Mouse (Mus musculus) neural tube, embryonic 15.5 days (tissue): Measurements from ENCODE around the gene Zmynd12. TPM values are rescaled to one million over a fixed set of nuclear protein-coding genes. Genes with fewer than 3 reads are reported as not detected.

Experiments
- ATAC-seq: fragments of 200-750 bp; cut with Nextera tagmentation; 2 replicates; pipeline ENCODE4 v1.8.0; 2017; ENCODE audit warnings: mild to moderate bottlenecking, moderate TSS enrichment, moderate library complexity; ENCODE audit not compliant: low FRiP score
- H3K27ac ChIP-seq: fragments of 300-500 bp; sonication (generic); replicated peaks from 2 replicates; pipeline ENCODE4 v1.5.1; 2015; ENCODE audit warnings: mild to moderate bottlenecking, inconsistent platforms
- H3K27me3 ChIP-seq: fragments of 300-500 bp; sonication (generic); replicated peaks from 2 replicates; pipeline ENCODE4 v1.6.1; 2015; ENCODE audit warnings: inconsistent platforms
- H3K36me3 ChIP-seq: fragments of 300-500 bp; sonication (generic); 2 replicates; pipeline ENCODE4 v1.6.1; 2015; ENCODE audit warnings: inconsistent platforms
- H3K4me1 ChIP-seq: fragments of 300-500 bp; sonication (generic); 2 replicates; pipeline ENCODE4 v1.6.1; 2015; ENCODE audit warnings: inconsistent platforms
- H3K4me2 ChIP-seq: fragments of 300-500 bp; sonication (generic); 2 replicates; pipeline ENCODE4 v1.6.1; 2015; ENCODE audit warnings: inconsistent platforms, mild to moderate bottlenecking, moderate library complexity
- H3K4me3 ChIP-seq: fragments of 300-500 bp; sonication (generic); replicated peaks from 2 replicates; pipeline ENCODE4 v1.5.1; 2015; ENCODE audit warnings: mild to moderate bottlenecking, inconsistent platforms
- H3K9ac ChIP-seq: fragments of 300-500 bp; sonication (generic); replicated peaks from 2 replicates; pipeline ENCODE4 v1.6.1; 2015; ENCODE audit warnings: mild to moderate bottlenecking, inconsistent platforms
- H3K9me3 ChIP-seq: fragments of 300-500 bp; sonication (generic); replicated peaks from 2 replicates; pipeline ENCODE4 v1.6.1; 2016; ENCODE audit warnings: inconsistent platforms
- WGBS: fragments of 180-500 bp; shearing (Covaris S2); methylation state at CpG from one replicate; pipeline ENCODE4 v1.1.7; 2015; ENCODE audit warnings: mixed read lengths; 5-methylcytosine and 5-hydroxymethylcytosine counted together
- polyA plus RNA-seq: library from polyadenylated mRNA; unstranded; fragments of >200 nt; fragmentation: Nextera tagmentation; extraction: Ambion mirVana; gene quantifications from 2 replicates; pipeline ENCODE4 v1.2.1, GENCODE M21; 2015

The Zmynd12 gene
- polyA plus RNA-seq, 1 experiment from 2014 or later: 0.44 TPM

DNA sequence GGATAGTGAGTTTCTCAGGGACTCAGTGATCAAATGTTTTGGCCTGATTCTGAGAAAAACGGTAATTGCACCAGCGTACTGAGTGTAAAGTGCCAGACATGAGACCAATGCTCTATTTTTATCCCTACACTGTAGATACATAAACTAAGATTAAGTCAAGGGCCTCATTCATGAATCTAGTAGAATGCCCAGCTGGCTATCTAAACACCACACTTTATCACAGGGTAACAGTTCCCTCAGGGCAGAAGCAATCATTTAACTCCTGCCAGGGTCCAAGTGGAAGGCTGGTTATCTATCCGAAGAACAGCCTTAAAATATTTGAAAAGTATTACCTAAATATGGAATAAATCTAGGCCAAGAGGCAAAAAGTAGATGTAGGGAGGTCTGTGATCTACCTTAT lies 4.7 kb upstream of the Zmynd12 start:
- Histone ChIP-seq H3K9ac (no peak overlapping the region), H3K36me3 (no peaks in the 10 kb centered on the region), H3K4me3 (no peak overlapping the region), H3K4me2 (no peak overlapping the region), H3K27me3 (no peaks in the 10 kb centered on the region), H3K27ac (no peak overlapping the region), H3K9me3 (no peaks in the 10 kb centered on the region), H3K4me1 (peaks cover 38% of the 10 kb centered on the region)
- 88% methylated on average over 3 of the region's 3 CpGs for WGBS
- no peak for ATAC-seq

DNA sequence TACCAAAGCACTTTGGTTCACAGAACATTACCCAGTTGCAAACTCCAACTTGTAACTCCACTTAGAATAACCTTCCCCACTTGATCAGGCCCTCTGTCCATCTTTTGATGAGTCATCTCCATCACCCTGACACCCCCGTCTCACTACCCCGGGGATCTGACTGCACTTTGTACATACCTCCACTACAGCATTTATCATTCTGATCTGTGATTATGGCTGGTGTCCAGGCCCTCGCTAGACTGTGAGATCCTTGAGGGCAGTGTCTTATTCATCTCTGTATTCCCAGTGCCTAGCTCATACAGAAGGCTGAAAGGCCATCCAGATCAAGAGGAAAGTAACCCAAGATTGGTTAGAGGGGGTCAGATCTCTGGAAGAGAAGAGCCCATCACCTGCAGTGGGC lies 1.4 kb upstream of the Zmynd12 start:
- no peaks in the 10 kb centered on the region for H3K9me3 ChIP-seq
- peak overlapping the region; percentile 93; the same call in 1 of the 2 replicates for H3K27ac ChIP-seq
- peak overlapping the region; percentile 76 for H3K4me2 ChIP-seq
- H3K4me1 ChIP-seq: peaks cover 25% of the 10 kb centered on the region
- peak overlapping the region; percentile 67 for H3K4me3 ChIP-seq
- no peaks in the 10 kb centered on the region for H3K27me3 ChIP-seq
- 57% methylated on average over 3 of the region's 3 CpGs for WGBS
- no peaks in the 10 kb centered on the region for H3K36me3 ChIP-seq
- H3K9ac ChIP-seq: peak overlapping the region; percentile 64
- no peak for ATAC-seq

DNA sequence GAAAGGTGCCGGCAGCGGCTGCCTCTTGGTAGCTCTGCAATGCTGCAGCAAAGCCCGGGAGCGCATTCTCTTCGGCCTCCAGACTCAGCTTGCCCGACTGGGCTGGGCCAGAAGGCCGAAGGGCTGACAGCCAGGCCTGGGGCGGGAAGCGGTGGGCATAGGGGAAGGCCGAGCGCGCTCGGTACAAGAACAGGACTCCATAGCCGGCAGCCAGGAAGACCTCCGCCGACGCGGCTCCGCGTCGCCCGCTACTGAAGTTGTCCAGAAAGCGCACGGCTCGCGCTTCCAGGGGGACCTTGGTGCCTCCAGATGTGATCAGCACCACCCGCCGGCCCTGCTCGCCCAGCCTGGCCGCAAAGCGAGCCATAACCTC lies 707 bp upstream of the Zmynd12 start:
- Histone ChIP-seq H3K27me3 (no peaks in the 10 kb centered on the region), H3K9ac (peak overlapping the region; percentile 64), H3K4me3 (peak overlapping the region; percentile 67), H3K4me1 (peaks cover 25% of the 10 kb centered on the region), H3K9me3 (no peaks in the 10 kb centered on the region), H3K4me2 (peak overlapping the region; percentile 76), H3K27ac (peak overlapping the region; percentile 93), H3K36me3 (no peaks in the 10 kb centered on the region)
- peak; percentile 76 for ATAC-seq
- WGBS: under 1% methylated on average over 31 of the region's 31 CpGs

DNA sequence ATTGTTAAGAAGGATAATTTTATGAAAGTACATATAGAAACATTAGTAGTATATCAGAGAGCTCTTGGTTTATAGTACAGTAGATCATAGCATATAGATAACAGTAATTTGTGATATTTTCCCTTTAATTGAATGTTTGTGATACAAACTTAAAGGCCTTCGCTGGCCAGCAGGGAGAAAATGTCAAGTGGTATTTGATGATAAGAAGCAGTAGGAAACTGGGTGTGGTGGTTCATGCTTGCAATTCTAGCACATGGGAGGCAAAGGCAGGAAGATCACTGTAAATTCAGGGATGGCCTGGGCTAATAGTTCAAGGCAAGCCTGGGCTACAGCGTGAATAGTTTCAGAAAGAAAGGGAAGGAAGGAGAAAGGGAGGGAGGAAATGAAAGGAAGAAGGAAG lies 2.5 kb downstream of the Zmynd12 start:
- no peaks in the 10 kb centered on the region for H3K9me3 ChIP-seq
- no peak overlapping the region for H3K4me2 ChIP-seq
- no peak overlapping the region for H3K9ac ChIP-seq
- no peak overlapping the region for H3K27ac ChIP-seq
- H3K4me1 ChIP-seq: peaks cover 25% of the 10 kb centered on the region
- 96% methylated on average over 2 of the region's 2 CpGs for WGBS
- ATAC-seq: no peak
- no peak overlapping the region for H3K4me3 ChIP-seq
- no peaks in the 10 kb centered on the region for H3K36me3 ChIP-seq
- no peaks in the 10 kb centered on the region for H3K27me3 ChIP-seq

- Histone ChIP-seq H3K4me1 (peaks cover 23% of the 10 kb centered on the region), H3K4me3 (no peak overlapping the region), H3K27ac (no peak overlapping the region), H3K36me3 (no peaks in the 10 kb centered on the region), H3K9ac (no peak overlapping the region), H3K9me3 (no peaks in the 10 kb centered on the region), H3K4me2 (no peak overlapping the region), H3K27me3 (no peaks in the 10 kb centered on the region)
- no peak for ATAC-seq
- whole genome bisulfite sequencing: 43% methylated on average over 2 of the region's 2 CpGs
Measured at GRCm38 (mm10) chr4:119425601-119426000, 3.0 kb downstream of the Zmynd12 start.

- Histone ChIP-seq H3K4me2 (no peak overlapping the region), H3K9ac (no peak overlapping the region), H3K9me3 (no peaks in the 10 kb centered on the region), H3K36me3 (no peaks in the 10 kb centered on the region), H3K4me3 (no peak overlapping the region), H3K27ac (no peak overlapping the region), H3K4me1 (peaks cover 10% of the 10 kb centered on the region), H3K27me3 (no peaks in the 10 kb centered on the region)
- ATAC-seq: no peak
- WGBS: 63% methylated on average over 2 of the region's 2 CpGs
Measured at GRCm38 (mm10) chr4:119427680-119428079, 5.1 kb downstream of the Zmynd12 start.

DNA sequence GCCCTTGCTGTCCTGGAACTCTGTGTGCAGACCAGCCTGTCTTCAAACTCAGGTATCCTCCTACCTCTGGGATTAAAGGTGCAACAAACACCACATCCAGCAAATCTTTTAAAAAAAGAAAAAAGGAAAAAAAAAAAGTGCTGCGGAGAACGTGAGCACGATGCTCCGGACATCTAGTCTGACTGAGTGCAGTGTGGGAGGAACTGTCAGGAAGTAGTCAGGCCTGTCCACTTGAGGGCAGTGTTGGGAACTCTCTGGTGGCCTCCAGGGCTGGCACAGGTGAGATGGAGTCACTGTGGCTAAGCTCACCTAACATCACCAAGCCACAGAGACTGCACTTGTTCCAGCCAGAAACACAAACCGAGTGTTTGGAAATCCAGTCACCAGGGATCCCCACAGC lies 8.1 kb downstream of the Zmynd12 start:
- Histone ChIP-seq H3K4me2 (no peak overlapping the region), H3K27ac (no peak overlapping the region), H3K9ac (no peak overlapping the region), H3K36me3 (no peaks in the 10 kb centered on the region), H3K27me3 (no peaks in the 10 kb centered on the region), H3K4me3 (no peak overlapping the region), H3K9me3 (no peaks in the 10 kb centered on the region), H3K4me1 (no peaks in the 10 kb centered on the region)
- ATAC-seq: no peak
- 35% methylated on average over 5 of the region's 5 CpGs for WGBS

- Histone ChIP-seq H3K4me2 (no peak overlapping the region), H3K4me3 (no peak overlapping the region), H3K9ac (no peak overlapping the region), H3K9me3 (no peaks in the 10 kb centered on the region), H3K27me3 (no peaks in the 10 kb centered on the region), H3K27ac (no peak overlapping the region), H3K36me3 (no peaks in the 10 kb centered on the region), H3K4me1 (no peaks in the 10 kb centered on the region)
- ATAC-seq: no peak
- 91% methylated on average over 2 of the region's 2 CpGs for WGBS
Measured at GRCm38 (mm10) chr4:119437936-119438335, 15.3 kb downstream of the Zmynd12 start.

DNA sequence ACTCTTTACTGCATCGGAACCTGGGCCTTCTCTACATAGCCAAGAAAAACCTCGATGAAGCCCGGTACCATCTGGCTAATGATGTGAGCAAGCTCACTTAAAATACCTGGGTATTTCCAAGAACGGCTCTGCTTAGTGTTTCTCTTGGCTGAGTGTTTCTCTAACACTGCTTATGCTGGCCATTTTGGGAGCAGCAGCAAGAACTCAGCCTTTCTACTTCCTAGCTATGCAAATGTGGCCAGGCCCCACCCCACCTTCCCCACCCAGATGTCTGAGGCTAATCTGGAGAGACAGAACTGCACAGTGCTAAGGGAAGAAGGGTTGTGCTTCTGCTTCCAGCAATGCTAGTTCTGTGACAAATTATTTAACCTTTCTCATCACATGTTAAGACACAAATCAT lies 19.2 kb downstream of the Zmynd12 start:
- no peaks in the 10 kb centered on the region for H3K27me3 ChIP-seq
- no peak overlapping the region for H3K9ac ChIP-seq
- no peak overlapping the region for H3K4me2 ChIP-seq
- H3K27ac ChIP-seq: no peak overlapping the region
- H3K4me1 ChIP-seq: no peaks in the 10 kb centered on the region
- no peaks in the 10 kb centered on the region for H3K36me3 ChIP-seq
- no peaks in the 10 kb centered on the region for H3K9me3 ChIP-seq
- ATAC-seq: no peak
- WGBS: 90% methylated on average over 4 of the region's 4 CpGs
- no peak overlapping the region for H3K4me3 ChIP-seq

- no peaks in the 10 kb centered on the region for H3K9me3 ChIP-seq
- H3K9ac ChIP-seq: no peak overlapping the region
- no peak overlapping the region for H3K27ac ChIP-seq
- WGBS: 53% methylated on average over 6 of the region's 6 CpGs
- no peaks in the 10 kb centered on the region for H3K36me3 ChIP-seq
- no peak for ATAC-seq
- H3K4me1 ChIP-seq: no peaks in the 10 kb centered on the region
- H3K27me3 ChIP-seq: no peaks in the 10 kb centered on the region
- H3K4me3 ChIP-seq: no peak overlapping the region
- no peak overlapping the region for H3K4me2 ChIP-seq
Measured at GRCm38 (mm10) chr4:119442539-119442938, 19.9 kb downstream of the Zmynd12 start.

GRCm38 (mm10) chr4:119447261-119447660 lies 24.6 kb downstream of the Zmynd12 start:
- Histone ChIP-seq H3K4me3 (no peak overlapping the region), H3K27me3 (no peaks in the 10 kb centered on the region), H3K4me2 (no peak overlapping the region), H3K36me3 (no peaks in the 10 kb centered on the region), H3K4me1 (no peaks in the 10 kb centered on the region), H3K27ac (no peak overlapping the region), H3K9ac (no peak overlapping the region), H3K9me3 (no peaks in the 10 kb centered on the region)
- ATAC-seq: no peak
- 91% methylated on average over 6 of the region's 6 CpGs for WGBS

GRCm38 (mm10) chr4:119447786-119448185 lies 25.2 kb downstream of the Zmynd12 start:
- H3K27ac ChIP-seq: no peak overlapping the region

DNA sequence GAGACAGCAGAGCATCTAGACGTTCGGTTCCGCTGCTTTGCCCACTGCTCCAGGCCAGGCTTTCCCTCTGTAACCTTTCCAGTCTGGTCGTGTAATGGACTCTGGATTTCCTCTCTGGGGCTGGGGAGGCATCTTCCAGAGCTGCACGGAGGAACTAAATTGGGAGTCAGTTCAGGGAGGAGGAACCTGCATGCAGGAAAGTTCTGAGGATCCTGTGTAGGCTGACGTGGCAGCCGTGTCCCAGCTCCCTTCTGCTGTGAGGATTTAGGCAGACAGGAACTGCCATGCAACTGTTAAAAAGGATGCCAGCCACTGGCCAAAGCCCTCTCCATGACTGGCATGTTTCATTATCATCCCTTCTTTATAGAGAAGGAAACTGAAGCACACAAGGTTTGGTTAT lies 27.8 kb downstream of the Zmynd12 start:
- Histone ChIP-seq H3K27ac (no peak overlapping the region), H3K4me2 (no peak overlapping the region), H3K9ac (no peak overlapping the region), H3K9me3 (no peaks in the 10 kb centered on the region), H3K4me1 (peaks cover 8% of the 10 kb centered on the region), H3K36me3 (no peaks in the 10 kb centered on the region), H3K27me3 (no peaks in the 10 kb centered on the region), H3K4me3 (no peak overlapping the region)
- 82% methylated on average over 7 of the region's 7 CpGs for WGBS
- ATAC-seq: no peak

More at GRCm38 (mm10) chr4:119447786-119448185, 25.2 kb downstream of the Zmynd12 start:
- H3K36me3 ChIP-seq: no peaks in the 10 kb centered on the region
- H3K4me1 ChIP-seq: no peaks in the 10 kb centered on the region
- no peak for ATAC-seq
- no peaks in the 10 kb centered on the region for H3K9me3 ChIP-seq
- no peak overlapping the region for H3K4me2 ChIP-seq
- no peak overlapping the region for H3K9ac ChIP-seq
- H3K27me3 ChIP-seq: no peaks in the 10 kb centered on the region
- 81% methylated on average over 3 of the region's 3 CpGs for WGBS
- H3K4me3 ChIP-seq: no peak overlapping the region
